Mouse (Mus musculus) midbrain, embryonic 11.5 days (tissue): ENCODE results near the gene Cep128. TPM values are rescaled to one million over a fixed set of nuclear protein-coding genes. Genes with fewer than 3 reads are reported as not detected.

Experiments
- ATAC-seq: fragments of 200-750 bp; cut with Nextera tagmentation; 2 replicates; pipeline ENCODE4 v1.8.0; 2017; ENCODE audit warnings: moderate TSS enrichment, moderate library complexity; ENCODE audit not compliant: low FRiP score
- DNase-seq: peaks from one replicate; pipeline ENCODE4 v3.0.0; 2015; ENCODE audit warnings: low spot score; ENCODE audit errors: missing footprints
- H3K27ac ChIP-seq: fragments of 300-500 bp; sonication (generic); 2 replicates; pipeline ENCODE4 v1.5.1; 2014; ENCODE audit warnings: low read depth, low read length
- H3K27me3 ChIP-seq: fragments of 300-500 bp; sonication (generic); 2 replicates; pipeline ENCODE4 v1.6.1; 2014; ENCODE audit warnings: mild to moderate bottlenecking, low read length, moderate library complexity, mixed read lengths; ENCODE audit not compliant: control insufficient read depth, insufficient read depth
- H3K36me3 ChIP-seq: fragments of 300-500 bp; sonication (generic); 2 replicates; pipeline ENCODE4 v1.6.1; 2014; ENCODE audit warnings: mild to moderate bottlenecking, low read length, moderate library complexity, mixed read lengths; ENCODE audit not compliant: control insufficient read depth, insufficient read depth
- H3K4me1 ChIP-seq: fragments of 300-500 bp; sonication (generic); 2 replicates; pipeline ENCODE4 v1.6.1; 2014; ENCODE audit warnings: low read length; ENCODE audit not compliant: control insufficient read depth, insufficient read depth
- H3K4me2 ChIP-seq: fragments of 300-500 bp; sonication (generic); 2 replicates; pipeline ENCODE4 v1.6.1; 2014; ENCODE audit warnings: mild to moderate bottlenecking, moderate library complexity
- H3K4me3 ChIP-seq: fragments of 300-500 bp; sonication (generic); 2 replicates; pipeline ENCODE4 v1.5.1; 2014; ENCODE audit warnings: low read depth, low read length
- H3K9ac ChIP-seq: fragments of 300-500 bp; sonication (generic); 2 replicates; pipeline ENCODE4 v1.6.1; 2014; ENCODE audit warnings: low read length
- H3K9me3 ChIP-seq: fragments of 300-500 bp; sonication (generic); 2 replicates; pipeline ENCODE4 v1.6.1; 2016; ENCODE audit warnings: low read length; ENCODE audit not compliant: control insufficient read depth
- WGBS: fragments of 180-500 bp; shearing (Covaris S2); extraction: QIAGEN DNeasy Blood & Tissue Kit; methylation state at CpG from one replicate; pipeline ENCODE4 v1.1.7; 2014; 5-methylcytosine and 5-hydroxymethylcytosine counted together
- polyA plus RNA-seq: library from polyadenylated mRNA; unstranded; fragments of >200 nt; fragmentation: Nextera tagmentation; extraction: Ambion mirVana; gene quantifications from 2 replicates; pipeline ENCODE4 v1.2.1, GENCODE M21; 2014

The Cep128 gene
- polyA plus RNA-seq, 1 experiment from 2014 or later: 9.5 TPM

- H3K4me3 ChIP-seq: no peak overlapping the region
- DNase-seq: no peak
- no peaks in the 10 kb centered on the region for H3K36me3 ChIP-seq
- no peak overlapping the region for H3K9ac ChIP-seq
- no peak overlapping the region for H3K27ac ChIP-seq
- no peak overlapping the region for H3K4me2 ChIP-seq
- WGBS: 82% methylated on average over 7 of the region's 7 CpGs
- ATAC-seq: no peak; the same call in 1 of the 2 replicates
- H3K9me3 ChIP-seq: no peaks in the 10 kb centered on the region
- H3K4me1 ChIP-seq: no peaks in the 10 kb centered on the region
- H3K27me3 ChIP-seq: no peaks in the 10 kb centered on the region
Measured at GRCm38 (mm10) chr12:91040267-91040905, 343.8 kb downstream of the Cep128 start.

GRCm38 (mm10) chr12:91029116-91029515, 355.1 kb downstream of the Cep128 start:
- DNase-seq (no peak), ATAC-seq (no peak)
- H3K9me3 ChIP-seq: no peaks in the 10 kb centered on the region
- no peak overlapping the region for H3K4me2 ChIP-seq
- H3K27me3 ChIP-seq: no peaks in the 10 kb centered on the region
- 85% methylated on average over 5 of the region's 5 CpGs for WGBS
- no peaks in the 10 kb centered on the region for H3K4me1 ChIP-seq
- H3K4me3 ChIP-seq: no peak overlapping the region
- H3K27ac ChIP-seq: no peak overlapping the region
- no peaks in the 10 kb centered on the region for H3K36me3 ChIP-seq
- H3K9ac ChIP-seq: no peak overlapping the region

- no peak overlapping the region for H3K27ac ChIP-seq
- no peak overlapping the region for H3K9ac ChIP-seq
- H3K4me2 ChIP-seq: no peak overlapping the region
- H3K36me3 ChIP-seq: no peaks in the 10 kb centered on the region
- DNase-seq: no peak
- H3K27me3 ChIP-seq: no peaks in the 10 kb centered on the region
- H3K4me3 ChIP-seq: no peak overlapping the region
- H3K9me3 ChIP-seq: no peaks in the 10 kb centered on the region
- ATAC-seq: no peak
- no peaks in the 10 kb centered on the region for H3K4me1 ChIP-seq
- 86% methylated on average over 9 of the region's 9 CpGs for WGBS
Measured at GRCm38 (mm10) chr12:91027681-91028080, 356.5 kb downstream of the Cep128 start.

- no peak overlapping the region for H3K4me3 ChIP-seq
- H3K36me3 ChIP-seq: no peaks in the 10 kb centered on the region
- no peaks in the 10 kb centered on the region for H3K27me3 ChIP-seq
- no peak overlapping the region for H3K4me2 ChIP-seq
- 89% methylated on average over 4 of the region's 4 CpGs for WGBS
- H3K27ac ChIP-seq: no peak overlapping the region
- H3K9ac ChIP-seq: no peak overlapping the region
- DNase-seq (no peak), ATAC-seq (no peak)
- no peaks in the 10 kb centered on the region for H3K4me1 ChIP-seq
- H3K9me3 ChIP-seq: no peaks in the 10 kb centered on the region
Measured at GRCm38 (mm10) chr12:91027100-91027499, 357.1 kb downstream of the Cep128 start.

GRCm38 (mm10) chr12:91015075-91015474, 369.1 kb downstream of the Cep128 start:
- Histone ChIP-seq H3K36me3 (no peaks in the 10 kb centered on the region), H3K4me2 (no peak overlapping the region), H3K4me1 (no peaks in the 10 kb centered on the region), H3K27me3 (no peaks in the 10 kb centered on the region), H3K4me3 (no peak overlapping the region), H3K9me3 (no peaks in the 10 kb centered on the region), H3K9ac (no peak overlapping the region), H3K27ac (no peak overlapping the region)
- DNase-seq (no peak), ATAC-seq (0 out of 2 replicates have a peak, but pooled peaks have one; percentile 22)
- WGBS: 75% methylated on average over 6 of the region's 6 CpGs

DNA sequence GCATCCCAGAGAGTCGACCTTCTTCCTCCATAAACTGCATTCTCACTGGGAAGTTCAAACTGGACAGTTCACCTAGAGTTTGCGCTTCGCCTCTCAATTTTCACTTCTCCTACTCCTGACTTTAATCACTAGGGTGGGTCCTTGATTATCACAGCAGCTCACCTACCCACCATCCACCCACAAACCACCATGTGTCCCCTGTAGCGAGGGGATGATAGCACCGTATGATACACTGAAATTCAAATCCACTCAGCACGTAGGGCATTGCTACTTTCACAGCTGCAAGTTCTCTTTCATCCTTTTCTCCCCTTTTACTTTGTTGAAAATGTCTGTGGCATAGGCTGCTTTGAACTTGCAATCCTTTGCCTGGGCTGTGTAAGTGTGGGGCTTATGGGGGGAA, 371.2 kb downstream of the Cep128 start:
- 90% methylated on average over 6 of the region's 6 CpGs for WGBS
- H3K4me1 ChIP-seq: no peaks in the 10 kb centered on the region
- H3K27me3 ChIP-seq: no peaks in the 10 kb centered on the region
- ATAC-seq (no peak), DNase-seq (no peak)
- no peaks in the 10 kb centered on the region for H3K36me3 ChIP-seq
- no peaks in the 10 kb centered on the region for H3K9me3 ChIP-seq
- H3K4me2 ChIP-seq: no peak overlapping the region
- no peak overlapping the region for H3K4me3 ChIP-seq
- H3K9ac ChIP-seq: no peak overlapping the region
- H3K27ac ChIP-seq: no peak overlapping the region

- Histone ChIP-seq H3K4me1 (no peaks in the 10 kb centered on the region), H3K9ac (no peak overlapping the region), H3K4me3 (no peak overlapping the region), H3K27me3 (no peaks in the 10 kb centered on the region), H3K27ac (no peak overlapping the region), H3K36me3 (no peaks in the 10 kb centered on the region), H3K4me2 (no peak overlapping the region), H3K9me3 (no peaks in the 10 kb centered on the region)
- DNase-seq (no peak), ATAC-seq (no peak)
- 66% methylated on average over 4 of the region's 4 CpGs for WGBS
Measured at GRCm38 (mm10) chr12:91012184-91012583, 372.0 kb downstream of the Cep128 start.

DNA sequence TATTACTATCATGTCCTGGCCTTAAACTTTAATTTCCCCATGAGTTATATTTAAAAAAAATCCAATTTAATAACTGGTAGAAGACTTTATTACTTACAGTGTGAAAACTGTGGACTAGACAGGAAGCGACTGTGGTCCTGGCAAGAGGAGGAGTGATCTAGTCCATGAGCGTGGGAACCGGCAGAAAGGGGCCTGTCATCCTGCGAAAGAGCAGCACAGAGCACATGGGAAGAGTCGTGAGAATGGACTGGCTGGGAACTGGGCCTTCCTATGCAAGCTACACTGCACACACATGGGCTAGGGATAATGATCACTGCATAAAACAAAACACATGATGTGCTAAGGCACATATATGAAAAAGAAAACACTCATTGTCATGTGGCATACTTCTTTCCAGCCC, 375.5 kb downstream of the Cep128 start:
- no peaks in the 10 kb centered on the region for H3K27me3 ChIP-seq
- ATAC-seq: no peak
- 85% methylated on average over 5 of the region's 5 CpGs for WGBS
- H3K4me1 ChIP-seq: no peaks in the 10 kb centered on the region
- H3K4me2 ChIP-seq: no peak overlapping the region
- H3K9me3 ChIP-seq: no peaks in the 10 kb centered on the region
- H3K36me3 ChIP-seq: no peaks in the 10 kb centered on the region
- H3K9ac ChIP-seq: no peak overlapping the region
- DNase-seq: no peak
- no peak overlapping the region for H3K4me3 ChIP-seq
- H3K27ac ChIP-seq: no peak overlapping the region

- H3K27me3 ChIP-seq: no peaks in the 10 kb centered on the region
- H3K9ac ChIP-seq: no peak overlapping the region
- no peak overlapping the region for H3K4me3 ChIP-seq
- H3K9me3 ChIP-seq: no peaks in the 10 kb centered on the region
- no peaks in the 10 kb centered on the region for H3K4me1 ChIP-seq
- H3K4me2 ChIP-seq: no peak overlapping the region
- no peak for DNase-seq
- WGBS: 92% methylated on average over 3 of the region's 3 CpGs
- H3K36me3 ChIP-seq: no peaks in the 10 kb centered on the region
- ATAC-seq: no peak
- no peak overlapping the region for H3K27ac ChIP-seq
Measured at GRCm38 (mm10) chr12:91008170-91008569, 376.0 kb downstream of the Cep128 start.
